Mouse (Mus musculus): ENCODE data around the gene Gcn1l1.

Gene Gcn1l1

GRCm38 (mm10) chr5:115534290-115534731 is 30.7 kb upstream of the Gcn1l1 start:
- CTCF ChIA-PET: interaction anchor here (0.7 kb wide), 1 partner anchor 118 kb away, joined by 3 read pairs; no protein-coding TSS in a partner anchor

DNA sequence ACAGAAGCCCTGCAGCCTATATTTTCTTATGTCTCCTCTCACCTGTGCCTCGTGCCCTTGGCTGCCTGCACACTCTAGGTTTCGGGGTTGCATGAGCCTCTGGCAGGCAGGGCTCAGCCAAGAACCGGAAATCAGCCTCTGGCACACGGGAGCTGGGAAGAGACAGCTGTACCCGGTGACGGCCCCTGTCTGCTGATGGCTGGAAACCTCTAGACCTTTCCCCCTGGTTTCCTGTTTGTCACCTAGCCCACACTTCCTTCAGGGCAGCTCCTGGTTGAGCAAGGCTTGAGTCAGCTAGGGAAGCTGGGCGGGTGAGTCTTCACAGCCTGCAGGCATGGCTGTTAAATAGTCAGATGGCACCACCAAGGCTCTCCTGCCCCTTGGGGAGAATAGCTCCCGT is 30.2 kb upstream of the Gcn1l1 start:
- CTCF ChIA-PET: interaction anchor here (0.7 kb wide), 1 partner anchor 117 kb away, joined by 3 read pairs; no protein-coding TSS in a partner anchor

- CTCF ChIA-PET: interaction anchor here (0.8 kb wide), 1 partner anchor 28 kb away, joined by 6 read pairs; no protein-coding TSS in a partner anchor
These were observed 29.4 kb upstream of the Gcn1l1 start for GRCm38 (mm10) chr5:115535635-115536034.

- CTCF ChIA-PET: interaction anchor here (0.6 to 2.0 kb wide), 5 partner anchors 16 to 32 kb away, joined by 3 to 14 read pairs (median 3); partner anchors contain the start of gene Gcn1l1
These were observed 26.9 kb upstream of the Gcn1l1 start for GRCm38 (mm10) chr5:115538017-115538692.

DNA sequence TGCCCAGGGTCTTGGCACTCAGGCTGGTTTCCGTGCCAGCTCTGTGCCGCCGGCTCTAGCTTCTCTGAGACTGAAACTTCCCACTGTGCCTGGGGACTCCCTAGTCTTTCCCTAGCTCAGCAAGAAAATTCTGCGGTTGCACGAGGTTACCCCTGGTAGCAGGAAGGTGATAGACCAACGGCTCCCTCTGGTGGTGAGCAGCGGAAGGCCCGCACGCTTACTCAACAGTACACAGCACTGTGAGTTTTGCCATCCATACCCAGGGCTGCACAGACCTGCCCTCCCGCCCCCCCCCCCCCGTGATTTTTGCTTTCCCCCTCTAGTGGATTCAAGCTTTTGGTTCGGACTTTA is 26.4 kb upstream of the Gcn1l1 start:
- CTCF ChIA-PET: interaction anchor here (0.6 to 2.0 kb wide), 6 partner anchors 19 to 1159 kb away, joined by 3 to 14 read pairs (median 4); partner anchors contain the start of genes Gcn1l1, Kctd10 and Ube3b

DNA sequence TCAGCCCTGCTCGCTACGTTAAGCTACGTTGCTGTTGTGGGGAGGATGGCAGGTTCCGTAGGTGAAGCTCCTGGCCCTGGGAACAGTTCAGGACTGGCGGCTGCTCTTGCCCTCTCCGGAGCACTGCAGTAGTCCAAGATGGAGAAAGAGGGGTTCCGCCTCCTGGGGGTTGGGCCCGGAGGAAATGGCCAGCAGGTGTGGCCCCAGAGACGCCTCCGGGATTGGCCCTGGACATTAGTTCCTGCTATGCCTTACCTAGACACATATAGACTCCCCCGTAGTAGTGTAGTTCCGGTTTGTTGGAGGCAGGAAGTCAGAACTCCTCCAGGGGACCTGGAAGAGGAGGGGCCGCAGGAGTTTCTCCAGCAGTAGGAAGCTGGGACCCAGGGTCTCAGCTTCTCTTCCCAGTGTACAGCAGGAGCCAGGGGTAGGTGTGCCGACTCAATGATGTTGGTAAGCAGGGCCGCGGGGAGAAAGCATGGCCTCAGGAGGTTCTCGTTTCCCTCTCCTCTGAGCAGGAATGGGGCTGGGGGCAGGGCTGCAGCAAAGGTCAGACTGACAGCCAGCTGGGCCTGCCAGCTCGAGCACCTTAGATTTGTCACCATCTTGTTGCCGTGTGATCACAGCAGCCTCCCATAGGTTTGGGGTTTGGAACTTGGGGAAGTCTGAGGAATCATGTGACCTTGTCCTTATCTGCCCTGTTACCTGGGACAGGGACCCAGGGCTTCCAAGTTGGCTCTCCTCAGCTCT is 22.2 kb upstream of the Gcn1l1 start:
- CTCF ChIA-PET: no interaction called here

GRCm38 (mm10) chr5:115543509-115544253 is 21.4 kb upstream of the Gcn1l1 start:
- CTCF ChIA-PET: interaction anchor here (0.6 kb wide), 1 partner anchor 13 kb away, joined by 6 read pairs; no protein-coding TSS in a partner anchor

DNA sequence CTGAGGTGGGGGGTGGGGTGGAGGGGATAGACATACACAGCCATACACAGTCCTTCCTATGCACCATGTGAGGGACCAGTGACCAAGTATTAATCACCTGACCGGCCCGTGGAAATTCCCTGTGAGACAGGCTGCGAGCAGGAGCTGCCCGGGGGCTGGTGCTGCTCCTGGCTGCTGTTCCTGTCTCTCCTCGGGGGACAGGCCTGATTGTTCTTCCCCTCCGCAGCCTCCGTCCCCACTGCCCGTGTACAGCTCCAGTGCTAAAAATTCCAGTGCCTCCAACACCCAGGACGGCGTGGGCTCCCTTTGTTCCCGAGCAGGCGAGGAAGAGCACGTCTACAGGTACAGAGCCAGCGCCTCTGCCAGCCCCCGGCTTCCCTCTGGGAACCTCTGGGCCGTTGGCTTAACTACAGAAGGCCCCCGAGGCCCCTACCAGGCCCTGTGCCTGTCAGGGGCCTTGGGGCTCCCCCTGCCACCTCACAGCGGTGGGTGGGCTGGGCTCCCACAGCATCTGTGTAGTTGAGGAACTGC is 20.3 kb upstream of the Gcn1l1 start:
- CTCF ChIA-PET: no interaction called here

DNA sequence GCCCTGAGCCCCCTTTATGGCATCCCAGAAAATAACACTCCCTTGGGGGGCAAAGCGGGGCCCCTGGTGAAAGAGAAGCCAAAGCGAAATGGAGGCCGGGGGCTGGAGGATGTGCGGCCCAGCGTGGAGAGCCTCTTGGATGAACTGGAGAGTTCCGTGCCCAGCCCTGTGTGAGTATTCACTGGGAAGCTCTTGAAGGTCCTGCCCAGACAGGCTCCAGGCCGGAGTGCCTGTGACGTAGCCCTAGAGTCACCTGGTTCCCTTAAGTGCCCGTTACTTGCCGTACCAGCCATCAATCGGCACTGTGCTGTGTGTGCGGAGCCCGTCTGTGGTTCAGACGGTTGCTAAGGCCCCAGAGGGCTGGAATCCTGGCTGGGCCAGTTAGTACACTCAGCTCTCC is 19.4 kb upstream of the Gcn1l1 start:
- CTCF ChIA-PET: no interaction called here

DNA sequence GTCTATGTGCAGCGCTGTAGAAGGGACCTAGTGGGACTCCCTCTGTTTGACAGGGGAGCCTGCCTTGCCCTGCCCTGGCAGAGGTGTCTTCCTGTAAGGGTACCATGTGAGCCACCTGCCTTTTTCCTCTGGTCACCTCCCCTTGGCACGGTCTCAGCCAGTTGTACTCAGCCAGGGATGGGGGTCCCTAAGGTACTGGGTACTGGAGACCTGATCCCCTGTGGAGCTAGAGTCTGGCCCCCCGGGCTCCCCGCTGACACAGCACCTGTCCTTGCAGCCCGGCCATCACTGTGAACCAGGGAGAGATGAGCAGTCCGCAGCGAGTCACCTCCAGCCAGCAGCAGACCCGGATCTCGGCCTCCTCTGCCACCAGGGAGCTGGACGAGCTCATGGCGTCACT is 18.5 kb upstream of the Gcn1l1 start:
- CTCF ChIA-PET: interaction anchor here (0.7 kb wide), 1 partner anchor 46 kb away, joined by 3 read pairs; no protein-coding TSS in a partner anchor

- CTCF ChIA-PET: no interaction called here
These were observed 18.0 kb upstream of the Gcn1l1 start for GRCm38 (mm10) chr5:115547014-115547413.

- CTCF ChIA-PET: no interaction called here
These were observed 17.6 kb upstream of the Gcn1l1 start for GRCm38 (mm10) chr5:115547421-115547820.

DNA sequence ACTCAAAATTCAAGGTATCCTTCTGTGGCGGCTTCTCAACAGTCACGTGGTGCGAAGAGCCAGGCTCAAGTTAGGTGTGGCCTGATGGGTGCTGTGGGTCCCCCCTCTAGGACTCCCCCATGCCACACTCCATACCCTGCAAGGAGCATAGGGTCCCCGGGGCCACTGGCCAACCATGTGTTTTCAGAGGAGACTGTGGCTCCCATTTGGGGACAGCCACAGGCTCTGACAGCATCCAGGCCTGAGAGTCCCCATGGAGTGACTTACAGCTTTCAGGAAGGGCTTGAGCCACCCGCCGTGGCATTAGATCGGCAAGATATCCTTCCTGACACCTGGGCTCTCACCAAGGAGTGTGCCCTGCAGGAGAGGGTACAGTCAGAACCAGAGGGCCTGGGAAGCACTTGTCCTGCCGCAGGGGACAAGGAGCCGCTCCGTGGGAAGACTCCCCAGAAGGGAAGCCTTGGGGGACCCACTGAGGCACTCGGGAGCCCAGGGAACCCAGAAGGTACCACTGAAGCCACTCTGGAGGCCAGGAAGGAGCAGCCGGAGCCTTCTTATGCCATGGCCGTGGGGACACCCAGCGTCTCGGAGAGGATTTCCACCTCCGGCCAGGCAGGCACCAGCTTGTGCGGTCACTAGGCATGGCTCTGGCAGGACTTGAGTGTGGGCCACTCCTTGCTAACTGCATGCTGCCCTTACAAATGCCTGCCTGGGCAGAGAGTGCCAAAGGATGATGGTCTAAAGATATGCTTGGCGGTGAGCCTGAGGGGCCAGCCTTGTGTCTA is 16.4 kb upstream of the Gcn1l1 start:
- CTCF ChIA-PET: no interaction called here

GRCm38 (mm10) chr5:115550482-115551005 is 14.5 kb upstream of the Gcn1l1 start:
- CTCF ChIA-PET: no interaction called here

DNA sequence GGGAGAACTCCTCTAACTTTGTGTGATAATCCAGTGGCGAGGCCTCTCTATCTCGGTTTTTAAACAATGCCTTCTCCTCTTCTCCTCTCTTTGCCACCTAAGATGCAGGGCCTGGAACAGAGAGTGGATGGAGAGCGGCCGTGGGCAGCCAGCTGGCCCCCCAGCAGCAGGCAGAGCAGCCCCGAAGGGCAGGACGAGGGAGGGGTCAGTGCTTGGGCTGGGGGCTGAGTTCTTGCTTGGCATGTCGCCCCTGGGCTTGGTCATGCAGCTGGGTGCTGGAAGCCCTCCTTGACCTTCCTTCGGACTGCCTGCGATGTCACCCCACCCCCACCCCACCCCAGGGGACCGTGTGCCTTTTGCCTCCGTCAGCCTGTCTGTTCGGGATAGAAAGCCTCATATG is 13.7 kb upstream of the Gcn1l1 start:
- CTCF ChIA-PET: no interaction called here

GRCm38 (mm10) chr5:115551799-115552198 is 13.3 kb upstream of the Gcn1l1 start:
- CTCF ChIA-PET: no interaction called here

GRCm38 (mm10) chr5:115553801-115554420 is 11.1 kb upstream of the Gcn1l1 start:
- CTCF ChIA-PET: no interaction called here

- CTCF ChIA-PET: no interaction called here
These were observed 10.3 kb upstream of the Gcn1l1 start for GRCm38 (mm10) chr5:115554536-115555291.

GRCm38 (mm10) chr5:115556217-115556616 is 8.8 kb upstream of the Gcn1l1 start:
- CTCF ChIA-PET: interaction anchor here (0.8 to 1.0 kb wide), 2 partner anchors 9 to 48 kb away, joined by 5 read pairs; partner anchors contain the start of gene Gcn1l1

All from spleen, embryonic (tissue).